Mouse (Mus musculus): ENCODE data around the gene Drd5.

DNA sequence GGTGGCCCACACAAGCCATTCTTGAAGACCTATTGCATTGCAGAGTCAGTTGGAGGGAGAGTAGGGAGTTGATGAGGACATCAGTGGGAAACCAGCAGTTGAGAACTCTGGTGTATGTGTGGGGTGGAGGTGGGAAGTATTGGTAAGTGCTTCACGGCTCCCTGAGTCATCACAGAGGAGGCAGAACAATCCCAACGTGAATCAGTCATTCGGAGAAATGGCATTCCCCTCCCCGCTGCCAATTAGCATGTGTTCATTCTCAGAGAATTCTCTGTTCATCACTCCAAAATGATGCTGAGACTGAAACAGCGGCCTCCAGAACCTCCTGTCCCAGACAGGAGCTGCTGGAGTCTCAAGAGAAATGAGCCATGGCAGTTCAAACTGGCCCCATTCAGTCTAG, 45.2 kb downstream of the Drd5 start:
- TF ChIP-seq CTCF (IDR thresholded peaks at IDR 0.05; ENCODE audit: low read depth, low read length) = no peak
- no peak for TF ChIP-seq POLR2A (IDR thresholded peaks at IDR 0.05; ENCODE audit: borderline replicate concordance, low read depth, low read length)

All from bone marrow macrophage, adult 2 months (primary cell).